ENCODE assay signal across 10 mouse cellular contexts in the genomic region with DNA sequence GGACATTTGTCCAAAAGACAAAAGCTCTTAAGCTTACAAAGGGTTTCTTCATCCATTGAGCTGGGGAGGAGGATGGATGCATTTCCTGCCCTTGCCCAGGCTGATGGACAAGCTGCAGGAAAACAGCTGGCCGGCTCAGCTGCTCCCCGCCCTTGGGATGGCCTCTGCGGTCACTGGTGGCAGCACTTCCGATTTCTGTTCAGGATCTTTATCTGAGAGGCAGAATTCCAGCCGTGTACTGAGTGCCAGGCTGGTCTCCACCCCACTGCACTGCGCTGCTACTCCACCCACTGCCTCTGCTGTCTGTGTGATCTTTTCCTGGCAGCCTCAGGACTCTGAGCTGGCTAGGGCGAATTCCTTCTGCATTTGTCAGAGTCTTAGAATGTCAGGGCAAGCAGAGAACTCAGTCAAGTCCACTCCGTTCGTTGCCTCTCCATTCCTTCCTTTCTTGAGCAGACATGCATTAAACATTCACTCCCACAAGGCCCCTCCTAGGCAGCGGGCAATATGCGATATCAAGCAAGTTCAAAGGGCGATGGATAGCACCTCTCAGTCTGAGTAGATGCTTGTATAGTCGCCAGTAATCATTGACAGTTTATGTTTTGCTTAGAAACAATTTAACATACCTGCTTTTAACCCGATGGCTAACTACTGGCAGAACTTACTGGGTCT. TPM values are rescaled to one million over a fixed set of nuclear protein-coding genes. Genes with fewer than 3 reads are reported as not detected.
A peak's percentile ranks its signal among the peaks of the same experiment; 100 is the strongest.
DNase-seq lines count a peak whose midpoint lies in the region; ATAC-seq and TF ChIP-seq lines count a peak whose summit lies in the region.
"Had no signal": no experiment of that assay in that cellular context is flagged by ENCODE, and none has a peak within 500 bp of the region (broad histone marks: within the 10 kb centered on the region; RNA-seq: fewer than 3 reads in every experiment).

No protein-coding gene starts in this region.

- H3K9me3 ChIP-seq in liver, postnatal 0 days (ENCODE audit: low read length): no peaks in the 10 kb centered on the region
- H3K9me3 ChIP-seq in embryonic facial prominence, embryonic 12.5 days: no peaks in the 10 kb centered on the region
- no peaks in the 10 kb centered on the region for H3K9me3 ChIP-seq in liver, embryonic 11.5 days (ENCODE audit: control insufficient read depth, low read length)
- H3K9me3 ChIP-seq in stomach, postnatal 0 days (ENCODE audit: control insufficient read depth, low read length): no peaks in the 10 kb centered on the region
- H3K9me3 ChIP-seq: G1E had no signal

- ATAC-seq in liver, postnatal 0 days: no peak
- ATAC-seq in embryonic facial prominence, embryonic 12.5 days (ENCODE audit: insufficient number of reproducible peaks, insufficient read depth, low FRiP score, low TSS enrichment): peak; percentile 77
- ATAC-seq in liver, embryonic 11.5 days (replicated peaks; ENCODE audit: low FRiP score): 0 out of 2 replicates have a peak, but pooled peaks have one; percentile 26
- peak; percentile 93 for ATAC-seq in stomach, postnatal 0 days (ENCODE audit: low FRiP score, low TSS enrichment)

- no peak for TF ChIP-seq CTCF in liver, postnatal 0 days (IDR thresholded peaks at IDR 0.05; ENCODE audit: low read depth)
- peak; percentile 9; the same call in 1 of the 2 replicates for TF ChIP-seq CTCF in stomach, postnatal 0 days (IDR thresholded peaks at IDR 0.05; ENCODE audit: low read depth)

- no peaks in the 10 kb centered on the region for H3K4me1 ChIP-seq in liver, postnatal 0 days (ENCODE audit: insufficient read depth)
- H3K4me1 ChIP-seq in embryonic facial prominence, embryonic 12.5 days: peaks cover 7% of the 10 kb centered on the region; the same call in 1 of the 2 replicates
- H3K4me1 ChIP-seq in liver, embryonic 11.5 days (replicated peaks; ENCODE audit: control insufficient read depth, insufficient read depth, low read length): 0 out of 2 replicates have a peak, but pooled peaks cover 2% of the 10 kb centered on the region
- 0 out of 2 replicates have a peak, but pooled peaks cover 2% of the 10 kb centered on the region for H3K4me1 ChIP-seq in stomach, postnatal 0 days (replicated peaks; ENCODE audit: control insufficient read depth, insufficient read depth)

- TF ChIP-seq EP300 in liver, postnatal 0 days (IDR thresholded peaks at IDR 0.05; ENCODE audit: low read depth): no peak
- TF ChIP-seq EP300 in stomach, postnatal 0 days (optimal IDR thresholded peaks at IDR 0.05): no peak

- peak; percentile 10 for DNase-seq in liver
- no peak for DNase-seq in liver, postnatal 0 days
- peak; percentile 82 to 83 for DNase-seq in heart, postnatal 10 days
- no peak for DNase-seq in liver, embryonic 11.5 days (ENCODE audit: low spot score)
- DNase-seq in stomach, postnatal 0 days (ENCODE audit: low spot score): peak; percentile 70
- DNase-seq in layer of hippocampus, postnatal 25 days (ENCODE audit: extremely low spot score in 1 of 2, low spot score in 1 of 2): no peak
- no peak for DNase-seq in layer of hippocampus, adult 18-20 months (ENCODE audit: low spot score in 2 of 2)

- H3K36me3 ChIP-seq in liver, postnatal 0 days (replicated peaks; ENCODE audit: insufficient read depth, low read length): no peaks in the 10 kb centered on the region
- H3K36me3 ChIP-seq in embryonic facial prominence, embryonic 12.5 days: no peaks in the 10 kb centered on the region
- no peaks in the 10 kb centered on the region for H3K36me3 ChIP-seq in liver, embryonic 11.5 days (ENCODE audit: control insufficient read depth, insufficient read depth, low read length)
- H3K36me3 ChIP-seq in stomach, postnatal 0 days (ENCODE audit: control insufficient read depth, insufficient read depth, low read length): no peaks in the 10 kb centered on the region
- H3K36me3 ChIP-seq: G1E had no signal

- intact Hi-C loops in heart, postnatal 10 days (cut with DNase I): no loop called here

- H3K9ac ChIP-seq in liver, postnatal 0 days (replicated peaks): no peak overlapping the region
- no peak overlapping the region for H3K9ac ChIP-seq in embryonic facial prominence, embryonic 12.5 days
- H3K9ac ChIP-seq in liver, embryonic 11.5 days (ENCODE audit: low read depth, low read length): no peak overlapping the region
- no peak overlapping the region for H3K9ac ChIP-seq in stomach, postnatal 0 days (ENCODE audit: low read length)

- H3K4me3 ChIP-seq in liver, postnatal 0 days (ENCODE audit: low read depth, low read length): no peak overlapping the region
- H3K4me3 ChIP-seq in embryonic facial prominence, embryonic 12.5 days: no peak overlapping the region
- no peak overlapping the region for H3K4me3 ChIP-seq in liver, embryonic 11.5 days (ENCODE audit: low read depth, low read length)
- H3K4me3 ChIP-seq in stomach, postnatal 0 days (ENCODE audit: low read depth, low read length): no peak overlapping the region

- no peak overlapping the region for H3K4me2 ChIP-seq in liver, postnatal 0 days (ENCODE audit: low read depth, low read length)
- no peak overlapping the region for H3K4me2 ChIP-seq in embryonic facial prominence, embryonic 12.5 days (replicated peaks)
- no peak overlapping the region for H3K4me2 ChIP-seq in liver, embryonic 11.5 days
- H3K4me2 ChIP-seq in stomach, postnatal 0 days (replicated peaks; ENCODE audit: low read depth): peak overlapping the region; percentile 29

- no peaks in the 10 kb centered on the region for H3K27me3 ChIP-seq in liver, postnatal 0 days (ENCODE audit: insufficient read depth, low read length)
- no peaks in the 10 kb centered on the region for H3K27me3 ChIP-seq in embryonic facial prominence, embryonic 12.5 days
- H3K27me3 ChIP-seq in liver, embryonic 11.5 days (replicated peaks; ENCODE audit: control insufficient read depth, insufficient read depth, low read length): no peaks in the 10 kb centered on the region
- H3K27me3 ChIP-seq in stomach, postnatal 0 days (ENCODE audit: control insufficient read depth, insufficient read depth, low read length): no peaks in the 10 kb centered on the region

- WGBS in liver, postnatal 0 days (ENCODE audit: insufficient replicate concordance): 38% methylated on average over 14 of the region's 14 CpGs
- WGBS in embryonic facial prominence, embryonic 12.5 days: 37% methylated on average over 14 of the region's 14 CpGs
- 34% methylated on average over 14 of the region's 14 CpGs for WGBS in liver, embryonic 11.5 days
- 15% methylated on average over 14 of the region's 14 CpGs for WGBS in stomach, postnatal 0 days

- no peak overlapping the region for H3K27ac ChIP-seq in liver, postnatal 0 days (ENCODE audit: low read depth)
- H3K27ac ChIP-seq in embryonic facial prominence, embryonic 12.5 days: no peak overlapping the region
- H3K27ac ChIP-seq in liver, embryonic 11.5 days (ENCODE audit: low read depth, low read length): no peak overlapping the region
- H3K27ac ChIP-seq in stomach, postnatal 0 days (replicated peaks): peak overlapping the region; percentile 65; the same call in 1 of the 2 replicates

RNA-seq across cellular contexts. Expression of a gene that starts 33.4 kb away (rescaled TPM):
- polyA plus RNA-seq in liver, postnatal 0 days (2015; fragmentation: Nextera tagmentation; extraction: Ambion mirVana): 0.06 and 0.07 TPM in 2 replicates
- 2.0 and 2.5 TPM in 2 replicates for polyA plus RNA-seq in embryonic facial prominence, embryonic 12.5 days (2016; fragmentation: Nextera tagmentation; extraction: Ambion mirVana)
- total RNA-seq in heart, postnatal 10 days (2021): 10 to 100 TPM in 1 of 2 experiments, 1 to 10 TPM in 1; 8.6 to 18.1 TPM
- polyA plus RNA-seq in liver, embryonic 11.5 days (2014; fragmentation: Nextera tagmentation; extraction: Ambion mirVana): 0.23 and 0.34 TPM in 2 replicates
- polyA plus RNA-seq in stomach, postnatal 0 days (2015; fragmentation: Nextera tagmentation; extraction: Ambion mirVana): 8.5 and 8.6 TPM in 2 replicates
- total RNA-seq in layer of hippocampus, postnatal 25 days (2021): under 1 TPM in 1 of 2 experiments, not detected in 1; 0.10 TPM
- under 1 TPM in 1 of 2 experiments, not detected in 1; 0.15 TPM for total RNA-seq in layer of hippocampus, adult 18-20 months (2021)
- total RNA-seq: hematopoietic stem cell, adult 5-6 weeks had no signal
- polyA plus RNA-seq: G1E had no signal

Comparison
In these comparisons a context has a peak if more than half of its experiments do, and no peak if none do; other contexts are left out.
1. DNase-seq: peak in liver (single experiment), heart, postnatal 10 days (2 of 2) and stomach, postnatal 0 days (single experiment); none in liver, postnatal 0 days (single experiment), liver, embryonic 11.5 days (single experiment), layer of hippocampus, postnatal 25 days (0 of 2) and layer of hippocampus, adult 18-20 months (0 of 2).